Mouse (Mus musculus): ENCODE data around the gene Atpaf1.

GRCm38 (mm10) chr4:115863880-115864279 lies 79.3 kb downstream of the Atpaf1 start:
- TF ChIP-seq CTCF (IDR thresholded peaks at IDR 0.05; ENCODE audit: low read depth) (no peak), EP300 (IDR thresholded peaks at IDR 0.05; ENCODE audit: low read depth) (no peak)
